In genomic region chr9:45432639-45433038, GRCm38 (mm10) we compare ENCODE assay signal across 11 mouse cellular contexts. TPM values are rescaled to one million over a fixed set of nuclear protein-coding genes. Genes with fewer than 3 reads are reported as not detected.
DNase-seq lines count a peak whose midpoint lies in the region; ATAC-seq and TF ChIP-seq lines count a peak whose summit lies in the region.
"Had no signal": no experiment of that assay in that cellular context is flagged by ENCODE, and none has a peak within 500 bp of the region (broad histone marks: within the 10 kb centered on the region; RNA-seq: fewer than 3 reads in every experiment).

No protein-coding gene starts in this region.

- no peak for TF ChIP-seq POLR2A in cortical plate, adult 2 months (IDR thresholded peaks at IDR 0.05; ENCODE audit: extremely low read depth, insufficient read depth, low read length)
- TF ChIP-seq POLR2A in thymus, adult 2 months (IDR thresholded peaks at IDR 0.05; ENCODE audit: control insufficient read depth, extremely low read depth, insufficient read depth, low read length, poor library complexity), result no peak

- H3K9me3 ChIP-seq in neural tube, embryonic 15.5 days (replicated peaks), result no peaks in the 10 kb centered on the region
- H3K9me3 ChIP-seq: limb, embryonic 10.5 days had no signal

- peak overlapping the region; percentile 95 for H3K4me3 ChIP-seq in cortical plate, adult 2 months (ENCODE audit: insufficient read depth, low read length)
- peak overlapping the region; percentile 59 for H3K4me3 ChIP-seq in neural tube, embryonic 15.5 days (replicated peaks)
- H3K4me3 ChIP-seq in thymus, adult 2 months (ENCODE audit: control insufficient read depth, insufficient read depth, low read length), result no peak overlapping the region
- H3K4me3 ChIP-seq: limb, embryonic 10.5 days had no signal

- ATAC-seq in frontal cortex, adult (ENCODE audit: low TSS enrichment), result peak; percentile 40; the same call in 1 of the 2 replicates
- peak; percentile 31 for ATAC-seq in neural tube, embryonic 15.5 days (ENCODE audit: low FRiP score)

- no peaks in the 10 kb centered on the region for H3K36me3 ChIP-seq in neural tube, embryonic 15.5 days
- no peaks in the 10 kb centered on the region for H3K36me3 ChIP-seq in thymus, adult 2 months (ENCODE audit: control insufficient read depth, insufficient read depth, low read length)
- H3K36me3 ChIP-seq: limb, embryonic 10.5 days had no signal

- DNase-seq in frontal cortex, postnatal 25 days (ENCODE audit: low spot score in 2 of 2), result no peak
- DNase-seq in layer of hippocampus, postnatal 14 days (ENCODE audit: low spot score in 2 of 2), result peak; percentile 47 to 80
- no peak for DNase-seq in spleen, adult 18-20 months
- no peak for DNase-seq in thymus, adult 2 months
- no peak for DNase-seq in gastrocnemius, adult 8-10 months (ENCODE audit: low spot score in 2 of 2)
- DNase-seq: kidney, adult 2 months; lung, adult 2 months had no signal

- peaks cover 40% of the 10 kb centered on the region for H3K27me3 ChIP-seq in neural tube, embryonic 15.5 days (replicated peaks)
- H3K27me3 ChIP-seq in thymus, adult 2 months (ENCODE audit: control insufficient read depth, insufficient read depth, low read length), result peaks cover 20% of the 10 kb centered on the region

- TF ChIP-seq CTCF in cortical plate, adult 2 months (IDR thresholded peaks at IDR 0.05; ENCODE audit: extremely low read depth, insufficient read depth, low read length), result no peak
- TF ChIP-seq CTCF in thymus, adult 2 months (IDR thresholded peaks at IDR 0.05; ENCODE audit: borderline replicate concordance, control insufficient read depth, extremely low read depth, insufficient read depth, low read length, poor library complexity), result no peak

- H3K4me2 ChIP-seq in neural tube, embryonic 15.5 days, result peak overlapping the region; percentile 75

- WGBS in neural tube, embryonic 15.5 days, result 29% methylated on average over 12 of the region's 12 CpGs
- 93% methylated on average over 12 of the region's 12 CpGs for WGBS in thymus, adult 2 months

- peak overlapping the region; percentile 91 for H3K27ac ChIP-seq in cortical plate, adult 2 months (ENCODE audit: insufficient read depth, low read length)
- H3K27ac ChIP-seq in neural tube, embryonic 15.5 days (replicated peaks), result peak overlapping the region; percentile 86
- H3K27ac ChIP-seq in thymus, adult 2 months (ENCODE audit: control insufficient read depth, insufficient read depth, low read length), result no peak overlapping the region
- H3K27ac ChIP-seq: limb, embryonic 10.5 days had no signal

- H3K9ac ChIP-seq in neural tube, embryonic 15.5 days (replicated peaks), result peak overlapping the region; percentile 78

- peaks cover 11% of the 10 kb centered on the region; the same call in 1 of the 2 replicates for H3K4me1 ChIP-seq in cortical plate, adult 2 months (ENCODE audit: control insufficient read depth, insufficient read depth, low read length)
- peaks cover 82% of the 10 kb centered on the region for H3K4me1 ChIP-seq in neural tube, embryonic 15.5 days
- no peaks in the 10 kb centered on the region for H3K4me1 ChIP-seq in thymus, adult 2 months (replicated peaks; ENCODE audit: control insufficient read depth, insufficient read depth, low read length)

RNA-seq across cellular contexts. Expression of gene Dscaml1, which starts 6.2 kb away (rescaled TPM):
- 29.7 and 30.0 TPM in 2 replicates for polyA plus RNA-seq in cortical plate, adult 2 months (2012; rRNA removed)
- total RNA-seq in layer of hippocampus, postnatal 14 days (2021), result 10 to 100 TPM; 73.7 to 75.4 TPM
- 12.4 and 16.4 TPM in 2 replicates for polyA plus RNA-seq in neural tube, embryonic 15.5 days (2015; fragmentation: Nextera tagmentation; extraction: Ambion mirVana)
- 11.3 and 12.4 TPM in 2 replicates for polyA plus RNA-seq in thymus, adult 2 months (2012; rRNA removed)
- total RNA-seq in gastrocnemius, adult 8-10 months (2022), result not detected

RNA-seq across cellular contexts. Expression of gene Fxyd2, which starts 33.2 kb away (rescaled TPM):
- 14.4 and 16.9 TPM in 2 replicates for polyA plus RNA-seq in cortical plate, adult 2 months (2012; rRNA removed)
- 1 to 10 TPM; 7.8 to 8.3 TPM for total RNA-seq in layer of hippocampus, postnatal 14 days (2021)
- 9.8 and 13.6 TPM in 2 replicates for polyA plus RNA-seq in neural tube, embryonic 15.5 days (2015; fragmentation: Nextera tagmentation; extraction: Ambion mirVana)
- polyA plus RNA-seq in thymus, adult 2 months (2012; rRNA removed), result 220 and 236 TPM in 2 replicates
- 1 to 10 TPM in 2 of 4 experiments, under 1 TPM in 1, not detected in 1; 0.88 to 3.6 (median 1.7) TPM for total RNA-seq in gastrocnemius, adult 8-10 months (2022)

Comparison
In these comparisons a context has a peak if more than half of its experiments do, and no peak if none do; other contexts are left out.
1. DNase-seq: peak in layer of hippocampus, postnatal 14 days (2 of 2); none in frontal cortex, postnatal 25 days (0 of 2), spleen, adult 18-20 months (0 of 2), thymus, adult 2 months (single experiment) and gastrocnemius, adult 8-10 months (0 of 2).
2. RNA of gene Fxyd2, which starts 33.2 kb away (polyA plus RNA-seq): 220 to 236 TPM in thymus, adult 2 months; 14.4 to 16.9 TPM in cortical plate, adult 2 months and 9.8 to 13.6 TPM in neural tube, embryonic 15.5 days; every median in the first group is over 10 times any median in the second.